Mouse (Mus musculus): ENCODE results near the gene Emc8. TPM values are rescaled to one million over a fixed set of nuclear protein-coding genes. Genes with fewer than 3 reads are reported as not detected.
A peak's percentile ranks its signal among the peaks of the same experiment; 100 is the strongest.

Emc8 gene
- polyA plus RNA-seq, 1 experiment from 2014 or later, result 164 TPM

DNA sequence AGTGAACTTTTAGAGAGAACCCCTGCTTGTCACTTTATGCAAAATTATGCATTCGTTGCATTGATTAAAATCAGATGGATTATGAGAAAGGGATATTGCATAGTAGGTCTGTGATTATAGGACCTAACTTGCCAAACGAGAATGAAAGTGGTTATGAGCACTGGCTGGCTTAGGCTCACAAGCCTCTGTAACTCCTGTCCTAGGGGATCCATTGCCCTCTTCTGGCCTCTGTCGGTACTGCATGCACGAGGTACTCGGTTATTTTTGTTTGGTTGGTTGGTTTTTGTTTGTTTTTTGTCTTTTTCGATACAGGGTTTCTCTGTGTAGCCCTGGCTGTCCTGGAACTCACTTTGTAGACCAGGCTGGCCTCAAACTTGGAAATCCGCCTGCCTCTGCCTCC is 60.5 kb downstream of the Emc8 start:
- Histone ChIP-seq H3K9ac (ENCODE audit: low read length) (no peak overlapping the region), H3K9me3 (replicated peaks; ENCODE audit: control insufficient read depth, low read length) (no peaks in the 10 kb centered on the region), H3K36me3 (ENCODE audit: control insufficient read depth, insufficient read depth) (no peaks in the 10 kb centered on the region), H3K27ac (ENCODE audit: low read length) (no peak overlapping the region), H3K4me2 (ENCODE audit: low read depth, low read length) (0 out of 2 replicates have a peak overlapping the region, but pooled peaks have one; percentile 15), H3K4me3 (ENCODE audit: low read length) (no peak overlapping the region), H3K4me1 (ENCODE audit: control insufficient read depth, insufficient read depth, low read length) (peaks cover 2% of the 10 kb centered on the region; the same call in 1 of the 2 replicates), H3K27me3 (ENCODE audit: control insufficient read depth, insufficient read depth, low read length) (no peaks in the 10 kb centered on the region)
- 10% methylated on average over 7 of the region's 7 CpGs for WGBS
- ATAC-seq (replicated peaks; ENCODE audit: extremely low read depth, insufficient read depth, low FRiP score), result no peak

DNA sequence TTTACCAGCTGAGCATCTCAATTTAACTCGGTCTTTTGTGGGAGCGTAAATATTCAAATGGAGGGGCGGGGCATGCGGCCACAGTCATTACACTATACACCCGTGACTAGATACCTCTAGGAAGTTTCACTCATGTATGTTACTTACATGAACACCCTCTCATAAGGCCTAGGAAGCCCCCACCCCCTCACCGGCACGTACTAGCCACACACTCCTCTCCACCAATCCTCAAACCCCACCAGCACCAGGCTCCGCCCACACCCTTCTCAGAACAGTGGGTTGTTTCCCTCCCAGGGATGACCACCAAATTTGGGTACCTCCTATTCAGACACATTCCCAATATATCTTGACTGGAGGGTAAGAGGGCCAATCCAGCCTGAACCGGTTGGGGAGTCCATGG is 60.9 kb downstream of the Emc8 start:
- Histone ChIP-seq H3K4me3 (ENCODE audit: low read length) (no peak overlapping the region), H3K9me3 (replicated peaks; ENCODE audit: control insufficient read depth, low read length) (no peaks in the 10 kb centered on the region), H3K27ac (ENCODE audit: low read length) (no peak overlapping the region), H3K4me1 (ENCODE audit: control insufficient read depth, insufficient read depth, low read length) (peaks cover 2% of the 10 kb centered on the region; the same call in 1 of the 2 replicates), H3K36me3 (ENCODE audit: control insufficient read depth, insufficient read depth) (no peaks in the 10 kb centered on the region), H3K4me2 (ENCODE audit: low read depth, low read length) (no peak overlapping the region), H3K9ac (ENCODE audit: low read length) (no peak overlapping the region), H3K27me3 (ENCODE audit: control insufficient read depth, insufficient read depth, low read length) (no peaks in the 10 kb centered on the region)
- 80% methylated on average over 9 of the region's 9 CpGs for WGBS
- ATAC-seq (replicated peaks; ENCODE audit: extremely low read depth, insufficient read depth, low FRiP score), result no peak; the same call in 1 of the 2 replicates

Other genes with a start within 250 kb of the Emc8 start
- gene Gins2, start 79.3 kb downstream of the Emc8 start, polyA plus RNA-seq (2015; fragmentation: Nextera tagmentation; extraction: Ambion mirVana), result 51.0 and 51.1 TPM in 2 replicates
- 4.7 and 5.6 TPM in 2 replicates for gene 1190005I06Rik, start 20.9 kb downstream of the Emc8 start, polyA plus RNA-seq (2015; fragmentation: Nextera tagmentation; extraction: Ambion mirVana)
- 0.55 TPM in 1 of 2 replicates, not detected in the other for gene Gm27021, start 494 bp downstream of the Emc8 start, polyA plus RNA-seq (2015; fragmentation: Nextera tagmentation; extraction: Ambion mirVana)
- gene Cox4i1, start 351 bp downstream of the Emc8 start, polyA plus RNA-seq (2015; fragmentation: Nextera tagmentation; extraction: Ambion mirVana), result 2,414 and 2,430 TPM in 2 replicates
- gene Irf8, start 67.8 kb upstream of the Emc8 start, polyA plus RNA-seq (2015; fragmentation: Nextera tagmentation; extraction: Ambion mirVana), result 19.3 and 22.5 TPM in 2 replicates

All from heart, embryonic 16.5 days (tissue).